Mouse (Mus musculus) embryo, embryonic 11 days (tissue): ENCODE data around the gene Myom1.

Source experiments
- DNase-seq: peaks from one replicate; pipeline ENCODE4 v3.0.0-alpha.2; 2015

The Myom1 gene

DNA sequence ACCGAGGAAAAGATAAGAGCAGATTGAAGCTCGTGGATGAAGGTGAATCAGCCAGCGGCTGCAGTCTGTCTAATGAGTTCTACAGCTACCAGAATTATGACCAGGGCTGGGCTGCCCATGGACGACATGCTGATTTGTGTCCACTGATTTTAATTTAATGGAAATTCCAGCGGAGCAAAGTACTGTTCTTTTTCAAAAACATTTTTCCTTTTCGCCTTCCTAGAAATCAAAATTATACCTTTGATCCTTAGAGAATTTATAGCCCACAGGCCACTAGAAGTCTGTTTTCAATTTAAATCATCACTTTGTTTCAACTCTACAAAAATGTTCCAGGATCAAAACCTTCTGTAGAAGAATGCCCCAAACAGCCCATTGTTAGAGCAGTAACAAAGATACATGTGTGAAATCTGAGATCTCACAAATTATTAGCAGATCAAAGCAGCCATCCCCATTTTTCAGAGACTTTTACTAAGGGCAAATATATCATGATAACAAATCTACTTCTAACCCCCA, 108.4 kb downstream of the Myom1 start:
- DNase-seq: peak; percentile 41

DNA sequence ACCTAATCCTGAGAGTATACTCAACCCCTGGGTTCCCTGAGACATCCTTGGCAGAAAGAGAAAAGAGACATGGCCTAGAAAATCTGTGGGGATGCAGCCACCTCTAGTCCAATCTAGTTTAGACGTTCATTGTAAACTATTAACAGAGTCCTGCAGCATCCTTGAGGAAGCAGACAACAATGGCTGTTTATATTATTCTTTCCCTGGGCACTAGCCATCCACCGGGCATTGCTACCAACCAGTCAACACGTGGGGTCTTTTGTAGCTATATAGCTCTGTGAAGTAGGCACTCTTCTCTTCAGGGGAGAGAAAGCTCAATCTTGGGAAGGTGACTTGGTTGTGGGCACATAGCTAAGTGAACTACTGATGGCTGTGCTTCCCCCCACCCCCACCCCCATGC, 110.3 kb downstream of the Myom1 start:
- no peak for DNase-seq

- DNase-seq: no peak
Observed at GRCm38 (mm10) chr17:71114282-71114681, 111.8 kb downstream of the Myom1 start.

GRCm38 (mm10) chr17:71117956-71118355, 115.5 kb downstream of the Myom1 start:
- DNase-seq: no peak

DNA sequence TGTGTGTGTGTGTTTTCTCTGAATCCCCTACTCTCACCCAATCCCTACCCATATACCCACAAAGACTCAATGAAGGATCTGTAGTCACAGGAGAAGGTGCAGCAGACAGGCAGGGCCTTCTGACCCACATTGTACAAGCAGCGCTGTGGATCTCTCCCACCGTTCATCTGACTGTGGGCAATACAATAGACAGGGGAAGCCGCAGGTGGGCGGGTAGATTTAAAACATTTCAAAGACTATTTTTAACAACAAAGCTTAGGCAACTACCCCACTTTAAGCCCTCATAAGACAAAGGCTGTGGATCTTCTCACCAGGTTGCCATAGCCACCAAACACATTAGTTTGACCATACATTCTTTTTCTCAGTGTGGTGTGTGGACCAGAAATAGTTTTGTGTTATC, 116.2 kb downstream of the Myom1 start:
- no peak for DNase-seq

GRCm38 (mm10) chr17:71120626-71121025, 118.2 kb downstream of the Myom1 start:
- peak; percentile 22 for DNase-seq

DNA sequence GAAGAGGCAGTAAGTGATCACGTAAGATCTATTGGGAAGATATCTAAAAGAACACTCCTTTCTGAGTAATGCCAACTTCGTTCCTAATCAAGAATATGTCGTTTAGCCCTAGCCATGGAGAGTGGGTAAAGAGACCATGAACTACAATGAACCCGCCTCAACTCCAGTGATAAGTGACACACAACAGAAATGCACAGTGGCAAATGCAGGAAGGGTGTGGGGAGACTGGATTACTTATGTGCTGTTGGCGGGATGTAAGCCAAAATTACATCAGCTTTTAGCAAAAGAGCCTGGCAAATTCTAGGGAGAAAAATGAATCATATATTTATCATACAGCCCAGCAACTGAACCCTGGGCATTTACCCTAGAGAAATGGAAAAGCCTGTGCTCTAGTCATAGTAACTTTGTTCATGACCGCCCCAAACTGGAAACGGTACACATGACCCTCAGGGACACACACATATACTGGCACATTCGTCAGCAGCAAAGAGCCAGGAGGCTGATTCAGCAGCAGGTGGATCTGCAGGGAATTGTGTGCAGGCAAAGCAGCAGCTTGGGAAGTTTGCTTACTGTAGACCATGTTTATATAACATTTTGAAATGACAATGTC, 121.7 kb downstream of the Myom1 start:
- no peak for DNase-seq

DNA sequence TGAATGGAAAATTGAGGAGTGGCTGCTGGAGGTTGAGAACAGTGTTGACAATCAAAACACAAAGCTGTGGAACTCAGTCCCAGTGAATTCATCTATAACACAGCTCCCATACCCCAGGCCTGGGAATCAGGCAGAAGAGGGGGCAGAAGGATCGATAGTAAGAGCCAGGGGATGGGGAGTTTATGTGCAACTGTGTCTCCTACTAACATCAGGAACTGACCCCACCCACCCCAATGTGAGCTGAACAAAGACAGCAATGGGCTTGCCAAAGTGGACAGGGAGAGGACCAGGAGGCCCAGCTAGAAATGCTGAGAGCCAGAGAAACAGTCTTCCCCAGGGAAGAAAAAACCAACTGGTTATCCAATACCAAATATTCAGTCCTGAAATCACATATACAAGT, 122.2 kb downstream of the Myom1 start:
- no peak for DNase-seq

- peak; percentile 35 for DNase-seq
Observed at GRCm38 (mm10) chr17:71125519-71125918, 123.1 kb downstream of the Myom1 start.

GRCm38 (mm10) chr17:71126001-71126400, 123.6 kb downstream of the Myom1 start:
- no peak for DNase-seq

DNA sequence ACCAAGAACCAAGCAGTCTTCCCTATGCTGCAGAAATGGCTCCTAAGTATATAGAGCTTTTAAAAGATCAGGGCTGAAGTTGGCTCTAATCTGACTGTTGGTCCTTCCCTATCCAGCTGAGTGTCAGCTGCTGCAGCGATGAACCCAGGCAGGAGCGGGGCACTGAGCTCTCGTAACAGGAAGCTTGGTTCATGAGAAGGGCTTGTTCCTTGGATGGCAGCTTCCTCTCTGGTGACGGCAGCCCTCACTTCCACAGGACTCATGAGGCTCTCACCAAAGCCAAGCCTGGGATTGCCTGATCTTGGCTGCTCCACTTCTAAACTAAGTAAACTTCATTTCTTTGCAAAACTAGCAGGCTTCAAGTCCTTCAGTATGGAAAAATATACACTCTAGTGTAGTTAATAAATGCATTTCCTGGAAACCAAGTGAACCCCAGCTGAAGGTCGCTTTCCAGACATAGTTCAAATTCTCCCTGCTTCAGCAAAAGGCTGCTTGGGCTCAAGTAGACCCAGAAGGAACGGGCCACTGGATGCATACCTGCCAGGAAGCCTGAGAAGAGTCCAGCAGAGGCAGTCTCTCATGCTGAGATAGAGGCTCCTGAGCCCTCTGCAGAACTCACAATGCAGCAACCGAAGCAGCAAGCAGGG, 125.2 kb downstream of the Myom1 start:
- DNase-seq: no peak

DNA sequence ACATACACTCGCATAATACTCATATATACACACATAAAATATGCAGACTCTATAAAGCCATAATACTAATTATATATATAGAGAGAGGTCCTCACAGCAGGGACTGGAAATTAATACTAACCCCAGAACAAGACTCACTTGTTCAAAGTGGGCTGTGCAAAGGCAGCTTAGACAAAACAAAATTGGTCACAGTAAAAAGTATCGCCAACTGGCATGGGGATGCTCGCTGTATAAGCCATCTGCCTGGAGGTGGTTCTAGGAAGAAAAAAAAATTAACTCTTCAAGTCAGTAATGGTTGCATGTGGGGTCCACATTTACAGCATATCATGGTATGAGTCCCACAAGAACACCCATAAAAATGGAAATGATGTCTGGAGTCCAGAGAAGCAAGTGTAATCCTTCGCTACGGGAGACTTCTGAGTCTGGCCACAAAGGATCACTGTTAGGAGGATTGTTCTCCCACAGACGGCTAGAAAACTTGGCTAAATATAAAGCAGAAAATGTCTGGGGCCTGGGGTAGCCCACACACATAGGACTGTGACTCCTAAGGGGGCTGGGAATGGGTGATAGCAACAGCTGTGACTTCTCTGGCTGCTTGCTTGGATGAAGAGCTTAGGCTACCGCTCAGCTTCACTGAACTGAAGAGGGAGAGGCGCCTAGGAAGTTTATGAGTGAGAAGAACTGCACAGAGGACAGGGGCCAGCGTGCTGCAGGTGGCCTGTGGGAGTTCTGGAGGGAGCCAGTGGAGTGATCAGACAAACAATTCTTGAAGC, 127.2 kb downstream of the Myom1 start:
- DNase-seq: no peak

GRCm38 (mm10) chr17:71132221-71132620, 129.8 kb downstream of the Myom1 start:
- DNase-seq: no peak

DNA sequence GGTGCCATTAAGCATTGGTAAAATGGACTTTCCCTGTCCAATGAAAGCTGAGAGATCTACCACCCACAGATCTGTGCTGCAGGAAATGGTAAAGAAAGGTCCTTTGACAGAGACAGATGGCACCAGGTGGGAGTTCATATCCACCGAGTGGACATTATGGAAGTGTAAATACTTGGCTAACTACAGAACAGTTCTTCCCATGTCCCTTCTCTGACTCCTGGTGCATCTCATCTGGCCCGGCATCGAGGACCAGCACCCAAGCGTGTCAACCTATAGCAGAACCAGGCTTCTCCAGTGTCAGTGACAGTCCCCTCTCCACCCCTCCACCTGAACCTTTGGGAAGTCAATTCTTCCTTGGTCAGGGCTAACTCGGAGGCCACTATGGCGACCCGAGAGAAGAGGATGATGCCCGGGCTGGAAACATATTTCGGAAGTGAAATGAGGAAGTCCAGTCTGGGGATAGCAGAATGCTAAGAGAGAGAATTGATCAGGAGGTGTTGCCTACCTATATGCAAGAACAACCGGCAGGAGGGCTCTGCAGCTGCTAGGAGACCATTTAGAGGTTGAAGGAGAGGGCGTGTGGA, 130.5 kb downstream of the Myom1 start:
- no peak for DNase-seq

DNA sequence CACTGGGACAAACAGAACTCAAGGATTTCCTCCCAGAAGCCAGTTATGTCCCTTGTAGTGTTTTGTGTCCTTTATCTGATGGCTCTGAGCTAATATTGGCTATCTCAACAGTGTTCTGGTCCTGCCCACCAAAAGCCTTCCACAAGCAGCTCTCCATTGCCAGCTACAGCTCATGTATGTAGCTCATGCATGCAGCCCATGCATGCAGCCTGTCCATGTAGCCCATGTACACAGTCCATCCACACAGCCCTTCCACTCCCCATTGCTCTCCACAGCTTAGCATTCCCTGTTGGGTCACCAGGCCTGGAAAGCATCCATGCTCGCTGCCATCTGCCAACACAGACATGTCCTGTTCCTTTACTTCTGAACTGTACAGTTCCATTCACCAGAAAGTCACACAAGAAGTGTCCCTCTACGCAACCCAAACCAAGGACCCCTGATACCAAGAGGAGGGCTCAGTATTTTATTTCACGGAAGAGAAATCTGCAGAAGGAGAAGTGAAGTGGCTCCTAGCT, 132.1 kb downstream of the Myom1 start:
- no peak for DNase-seq

- no peak for DNase-seq
Observed at GRCm38 (mm10) chr17:71135108-71135507, 132.7 kb downstream of the Myom1 start.

DNA sequence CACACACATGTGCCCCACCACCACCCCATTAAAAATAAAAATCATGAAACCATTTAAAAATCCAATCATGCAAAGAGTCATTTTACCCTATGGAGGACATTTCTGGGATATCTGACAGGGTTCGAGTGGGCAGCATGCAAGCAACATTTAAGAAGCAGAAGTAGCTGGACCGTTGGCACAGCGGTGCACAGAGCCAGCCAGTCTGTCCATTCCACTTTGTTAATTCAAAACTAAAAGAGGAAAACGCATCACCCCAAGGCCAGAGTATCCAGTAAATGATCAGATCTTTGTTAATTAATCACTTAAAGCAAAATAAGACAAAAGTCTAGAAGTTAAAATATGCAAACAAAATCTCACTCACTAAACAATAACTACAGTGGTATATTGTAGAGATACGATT, 133.4 kb downstream of the Myom1 start:
- DNase-seq: no peak

- DNase-seq: no peak
Observed at GRCm38 (mm10) chr17:71136384-71137333, 134.2 kb downstream of the Myom1 start.

DNA sequence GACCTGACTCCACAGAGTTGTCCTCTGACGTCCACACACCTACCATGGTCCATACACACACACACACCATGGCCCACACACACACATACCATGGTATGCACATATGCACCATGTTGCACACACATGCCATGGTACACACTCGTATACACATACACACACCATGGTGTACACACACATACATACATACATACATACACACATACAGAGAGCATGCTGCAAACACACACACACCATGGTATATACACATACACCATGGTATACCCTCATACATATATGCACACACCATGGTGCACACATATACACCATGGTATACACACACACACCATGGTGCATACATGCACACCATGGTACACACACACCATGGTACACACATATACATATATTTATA, 134.9 kb downstream of the Myom1 start:
- DNase-seq: no peak

DNA sequence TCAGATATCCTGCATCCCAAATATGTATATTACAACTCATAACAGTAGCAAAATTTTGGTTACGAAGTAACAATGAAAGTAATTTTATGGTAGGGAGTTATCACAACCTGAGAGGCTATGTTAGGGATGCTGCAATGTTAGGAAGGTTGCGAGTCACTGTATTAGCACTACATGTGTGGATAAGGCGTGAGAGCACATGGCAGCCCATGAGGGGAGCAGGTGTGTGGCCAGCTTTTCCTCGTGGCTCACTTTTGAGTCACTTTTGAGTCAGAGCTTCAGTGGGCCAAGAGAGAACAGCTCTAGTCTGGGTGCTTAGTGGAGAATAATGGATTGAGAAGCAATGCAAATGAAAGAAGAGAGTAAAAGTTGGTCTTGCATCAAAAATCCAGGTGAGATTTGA, 139.6 kb downstream of the Myom1 start:
- DNase-seq: no peak

DNA sequence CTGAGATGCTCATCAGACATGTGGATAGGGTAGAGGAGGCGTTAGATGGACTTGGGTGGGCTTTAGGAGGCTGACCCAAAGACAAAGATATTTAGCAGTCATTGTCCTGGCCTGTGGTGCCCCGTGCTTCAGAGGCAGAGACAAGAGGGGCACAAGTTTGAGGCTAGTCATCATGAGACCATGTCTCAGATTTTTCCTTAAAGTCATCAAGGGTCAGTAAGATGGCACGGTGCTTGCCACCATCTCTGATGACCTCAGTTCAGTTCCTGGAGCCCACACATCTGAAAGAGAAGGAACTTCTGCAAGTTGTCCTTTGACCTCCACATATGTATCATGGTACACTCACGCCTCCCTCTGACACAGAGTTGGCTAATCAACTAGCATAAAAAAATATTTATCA, 140.7 kb downstream of the Myom1 start:
- no peak for DNase-seq
